Mouse (Mus musculus): ENCODE results near the gene Snx14.

DNA sequence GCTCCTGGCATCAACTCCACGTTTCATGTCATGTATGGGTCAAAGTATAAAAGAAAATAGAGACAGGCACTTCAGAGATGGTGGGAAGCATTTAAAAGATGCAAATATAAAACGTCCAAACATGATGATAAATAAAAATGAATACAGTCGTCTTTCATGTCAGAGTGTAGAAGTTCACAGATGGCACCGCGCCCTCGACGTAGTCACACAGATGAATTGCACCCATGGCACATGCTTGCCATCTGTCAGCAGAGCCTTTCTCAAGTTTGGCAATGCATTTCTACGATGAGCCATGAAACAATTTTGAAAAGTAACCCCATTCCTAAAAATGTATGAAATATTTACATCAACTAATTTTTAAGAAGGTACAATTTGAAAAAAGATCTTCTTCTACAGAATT, 43.9 kb downstream of the Snx14 start:
- TF ChIP-seq POLR2A (IDR thresholded peaks at IDR 0.05; ENCODE audit: borderline replicate concordance, extremely low read depth, low read depth, low read length) (no peak), CTCF (IDR thresholded peaks at IDR 0.05; ENCODE audit: insufficient read depth, low read length) (no peak)
